Mouse (Mus musculus) thymus, adult 2 months (tissue): ENCODE results near the gene Mid1.
"Not testable (repeated sequence)": the region's sequence is repeated elsewhere in the genome, so short reads cannot be mapped to it uniquely, and the experiment has no call there.

ENCODE experiments used
- CTCF ChIP-seq: fragments of 200-500 bp; IDR thresholded peaks from 2 replicates; pipeline ENCODE4 v1.5.1; 2012; ENCODE audit warnings: mild to moderate bottlenecking, control low read depth, low read length, moderate library complexity, borderline replicate concordance; ENCODE audit not compliant: control insufficient read depth, poor library complexity, insufficient read depth; ENCODE audit errors: extremely low read depth
- POLR2A ChIP-seq: fragments of 200-500 bp; IDR thresholded peaks from 2 replicates; pipeline ENCODE4 v1.6.1; 2012; ENCODE audit warnings: mild to moderate bottlenecking, low read length, control low read depth, moderate library complexity; ENCODE audit not compliant: control insufficient read depth, poor library complexity, insufficient read depth; ENCODE audit errors: extremely low read depth

GRCm38 (mm10) chrX:170000642-170001387 lies 315.8 kb downstream of the Mid1 start:
- TF ChIP-seq CTCF, POLR2A: not testable (repeated sequence)
